Mouse (Mus musculus): ENCODE data around the gene Gm49361.
"Not testable (repeated sequence)": the region's sequence is repeated elsewhere in the genome, so short reads cannot be mapped to it uniquely, and the experiment has no call there.

The Gm49361 gene

DNA sequence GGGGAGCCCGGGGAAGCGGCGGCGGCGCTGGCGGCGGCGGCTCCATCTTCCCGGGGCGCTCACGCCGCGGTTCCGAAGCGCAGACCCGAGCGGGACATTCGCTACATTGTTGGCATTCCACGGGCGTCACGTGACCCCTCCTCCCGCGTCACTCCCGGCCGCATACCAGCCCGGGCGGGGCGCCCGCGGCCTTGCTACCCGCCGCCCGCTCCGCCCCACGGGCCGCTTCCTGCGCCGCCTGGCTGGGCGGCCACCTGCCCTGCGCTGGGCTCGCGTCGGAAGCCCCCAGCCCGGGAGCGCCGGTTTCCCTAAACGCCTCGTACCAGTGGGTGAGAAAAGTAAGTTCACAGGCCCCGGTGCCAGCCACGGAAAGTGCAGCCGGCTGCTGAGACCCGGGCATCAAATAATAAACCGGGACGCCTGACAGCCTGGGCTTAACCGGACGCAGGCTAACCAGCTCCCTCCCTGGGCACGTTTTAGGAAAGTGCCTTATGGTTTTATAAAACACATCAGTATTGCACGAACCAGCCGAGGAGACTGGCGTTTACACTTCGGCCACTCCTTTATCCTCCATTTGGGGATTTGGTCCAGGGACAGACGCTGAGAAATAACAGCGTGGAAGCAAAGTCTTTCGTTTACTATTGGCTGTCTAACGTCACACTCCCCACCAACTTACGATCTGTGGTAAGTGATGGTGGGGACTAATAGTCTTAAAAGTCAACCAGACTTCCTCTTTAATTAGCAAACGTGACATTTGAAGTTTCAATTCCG is at the start of gene Gm49361:
Gene Gm49361, minus strand, starts transcription at position 103 of the 771 bp plus-strand sequence.
- POLR2A ChIA-PET = interaction anchor here in 1 of 4 experiments (0.8 to 1.0 kb wide), 2 partner anchors 62 to 80 kb away, joined by 3 to 4 read pairs; partner anchors contain the start of genes Mrpl57 and Ska3
- CTCF ChIA-PET = no interaction called here

DNA sequence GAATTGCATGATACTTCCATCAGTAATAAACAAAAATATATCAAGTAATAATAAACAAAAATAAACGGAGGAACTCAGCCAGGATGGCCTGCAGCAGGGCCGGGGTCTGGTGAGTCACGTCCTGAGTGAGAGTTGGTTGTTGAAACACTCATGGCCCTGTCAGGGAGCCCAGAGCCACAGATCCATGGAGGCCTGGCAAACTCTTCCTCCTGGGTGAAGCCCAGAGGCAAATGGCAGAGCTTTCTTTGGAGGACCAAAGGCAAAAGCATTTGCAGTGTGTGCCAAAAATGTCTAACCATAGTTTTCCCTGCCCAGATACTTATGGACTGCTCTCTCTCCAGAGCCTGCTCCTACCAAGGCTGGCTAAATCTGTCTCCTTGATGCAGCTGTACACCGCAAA is 45.3 kb upstream of the Gm49361 start:
- CTCF ChIA-PET = no interaction called here
- POLR2A ChIA-PET = no interaction called here

DNA sequence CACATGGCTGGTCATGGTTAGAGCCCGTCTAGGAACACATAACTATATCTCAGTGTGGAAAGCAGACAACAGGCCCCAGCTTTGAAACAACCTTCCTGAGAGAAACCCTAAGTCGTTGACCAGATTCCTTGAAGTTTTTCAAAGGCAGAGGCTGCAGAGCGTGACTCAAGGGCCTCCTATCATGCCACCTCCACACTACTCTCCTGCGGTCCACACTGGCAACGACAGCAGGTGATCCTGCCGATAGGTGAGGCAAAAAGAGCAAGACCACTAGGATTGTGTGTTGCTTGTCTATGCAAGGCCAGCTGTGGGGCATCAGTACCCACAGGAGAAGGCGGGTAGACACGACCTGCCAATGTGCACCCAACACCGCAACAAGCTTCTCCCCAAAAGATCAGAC is 43.9 kb upstream of the Gm49361 start:
- ChIA-PET POLR2A (interaction anchor here in 2 of 4 experiments (0.9 to 1.6 kb wide), 4 partner anchors 9 to 260 kb away, joined by 3 to 4 read pairs (median 4); partner anchors contain the start of gene Sap18 (in 1 of the 2)), CTCF (interaction anchor here in 1 of 4 experiments (0.6 kb wide), 1 partner anchor 58 kb away, joined by 4 read pairs; no protein-coding TSS in a partner anchor)

DNA sequence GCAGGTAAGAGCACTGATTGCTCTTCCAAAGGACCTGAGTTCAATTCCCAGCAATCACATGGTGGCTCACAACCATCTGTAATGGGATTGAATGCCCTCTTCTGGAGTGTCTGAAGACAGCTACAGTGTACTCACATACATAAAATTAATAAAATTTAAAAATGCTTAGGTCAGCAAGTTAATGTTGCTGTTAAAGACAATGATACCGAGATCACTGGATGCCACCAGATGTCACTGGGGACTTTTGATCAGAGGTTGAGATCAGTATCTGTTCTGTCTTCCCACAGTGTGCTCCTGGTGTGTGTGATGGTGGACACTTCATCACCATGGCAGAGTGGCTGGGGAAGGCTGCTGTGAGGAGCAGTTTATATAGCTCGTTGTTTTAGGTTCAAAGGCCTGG is 43.4 kb upstream of the Gm49361 start:
- CTCF ChIA-PET = interaction anchor here in 1 of 4 experiments (0.6 kb wide), 1 partner anchor 59 kb away, joined by 4 read pairs; no protein-coding TSS in a partner anchor
- POLR2A ChIA-PET = interaction anchor here in 3 of 4 experiments (0.6 to 1.6 kb wide), 7 partner anchors 9 to 634 kb away, joined by 3 to 4 read pairs (median 4); partner anchors contain the start of gene Sap18 (in 1 of the 3)

DNA sequence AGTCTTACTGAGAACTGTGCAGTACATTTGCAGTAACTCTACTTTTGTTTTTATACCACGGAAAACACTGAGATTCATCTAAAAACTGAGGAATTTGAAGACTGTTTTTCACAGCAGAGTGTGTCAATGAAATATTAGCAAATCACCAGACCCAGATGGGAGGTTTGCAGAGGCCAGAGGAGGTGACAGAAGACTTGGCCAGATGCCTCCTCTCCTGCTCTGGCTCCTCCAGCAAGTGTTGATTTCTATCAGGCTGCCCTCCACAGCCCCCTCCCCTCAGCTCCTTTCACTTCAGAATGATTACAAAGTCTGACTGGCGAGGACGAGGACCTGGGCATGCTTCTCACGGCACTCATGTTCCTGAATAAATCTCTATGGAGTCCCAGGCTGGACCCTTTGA is 41.5 kb upstream of the Gm49361 start:
- ChIA-PET POLR2A (interaction anchor here in 3 of 4 experiments (0.6 to 1.1 kb wide), 4 partner anchors 11 to 212 kb away, joined by 3 to 4 read pairs (median 4); partner anchors contain the start of gene Sap18 (in 1 of the 3)), CTCF (no interaction called here)

DNA sequence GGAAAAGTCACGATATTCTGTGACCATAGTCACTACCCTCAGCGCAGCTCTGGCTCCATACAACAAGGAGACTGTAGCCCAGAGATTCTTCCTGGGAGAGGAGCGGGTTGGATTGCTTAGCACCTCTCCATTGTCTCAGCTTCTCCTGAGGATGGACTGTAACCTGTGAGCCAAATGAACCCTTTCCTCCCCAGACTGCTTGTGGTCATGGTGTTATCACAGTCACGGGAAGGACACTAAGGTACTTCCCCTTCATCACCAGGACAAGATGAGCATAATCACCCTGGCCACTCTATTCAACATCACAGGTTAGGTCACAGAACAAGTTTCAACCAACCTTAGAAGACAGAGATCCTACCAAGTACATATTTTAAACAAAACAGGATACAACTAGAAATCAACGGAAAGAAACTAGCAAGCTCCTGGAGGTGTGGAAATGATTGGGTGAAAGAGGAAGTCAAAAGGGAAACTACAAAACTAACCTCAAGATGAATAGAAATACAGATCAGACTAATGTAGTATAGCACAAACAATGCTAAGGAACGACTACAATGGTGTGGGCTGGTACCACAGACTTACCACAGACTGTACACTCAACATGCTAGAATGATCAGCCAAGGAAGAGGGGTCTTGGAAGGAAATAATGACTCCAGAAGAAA is 26.4 kb upstream of the Gm49361 start:
- ChIA-PET CTCF (no interaction called here), POLR2A (interaction anchor here in 2 of 4 experiments (0.5 to 1.2 kb wide), 3 partner anchors 13 to 1610 kb away, joined by 3 to 10 read pairs (median 4); no protein-coding TSS in a partner anchor)

DNA sequence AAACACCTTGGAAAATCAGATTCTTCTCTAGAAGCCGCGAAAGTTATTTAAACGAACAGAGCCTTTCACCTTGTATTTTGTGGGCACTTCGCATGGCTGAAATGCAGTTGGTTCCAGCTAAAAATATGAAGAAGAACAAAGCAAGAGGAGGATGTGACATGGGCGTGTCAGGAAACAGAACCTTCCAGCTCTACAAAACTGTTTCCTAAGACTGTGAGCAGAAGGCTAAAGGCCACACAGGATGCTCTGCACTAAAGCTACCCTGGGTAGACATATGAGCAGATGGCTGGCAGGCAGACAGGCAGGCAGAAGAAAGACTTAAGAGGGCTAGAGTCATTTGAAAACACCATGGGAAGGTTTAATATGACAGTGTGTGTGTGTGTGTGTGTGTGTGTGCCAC is 23.2 kb upstream of the Gm49361 start:
- CTCF ChIA-PET = no interaction called here
- POLR2A ChIA-PET = interaction anchor here in 1 of 4 experiments (1.0 kb wide), 1 partner anchor 10 kb away, joined by 3 read pairs; no protein-coding TSS in a partner anchor

DNA sequence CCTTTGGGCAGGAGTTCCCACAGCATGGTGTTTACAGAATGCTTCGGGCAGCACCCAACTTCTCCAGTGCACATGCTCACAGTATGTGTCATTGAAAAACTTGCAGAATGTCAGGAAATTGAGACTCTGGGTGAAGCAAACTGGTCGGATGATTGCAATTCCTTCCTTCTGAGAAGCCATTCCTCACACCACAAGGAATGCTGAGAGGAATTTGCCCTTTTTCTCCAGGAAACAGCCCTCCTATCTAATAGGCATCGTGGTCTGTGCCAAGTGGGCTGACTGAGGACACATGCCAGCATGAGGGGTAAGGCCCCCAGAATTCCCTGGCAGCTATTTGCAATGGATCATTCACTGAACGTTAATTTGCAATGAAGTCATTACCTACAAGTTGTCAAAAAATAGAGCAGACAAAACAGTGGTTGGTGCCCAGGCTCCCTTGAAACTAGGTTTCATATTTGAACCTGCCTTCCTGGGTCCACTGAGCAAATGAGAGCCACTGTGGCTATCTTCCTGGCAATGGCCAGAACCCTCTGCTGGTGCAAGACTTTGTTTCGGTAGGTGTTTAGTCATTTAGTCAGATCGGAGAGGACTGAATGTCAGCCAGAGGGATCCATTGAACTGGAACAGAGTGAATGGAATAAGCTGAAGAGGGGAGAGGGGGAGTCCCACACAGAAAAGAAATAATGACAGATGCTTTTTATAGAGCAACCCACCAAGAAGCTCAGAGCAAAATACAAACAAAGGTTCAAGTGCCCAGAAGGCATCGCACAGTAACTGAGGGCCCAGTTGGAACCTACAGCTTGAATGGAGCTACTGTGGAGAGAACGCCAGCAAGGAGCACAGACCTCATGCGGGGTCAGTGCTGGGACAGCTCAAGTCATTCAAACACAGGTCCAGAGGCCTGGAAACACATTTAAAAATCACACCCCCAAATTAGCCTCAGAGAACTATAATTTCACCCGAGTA is 14.8 kb upstream of the Gm49361 start:
- ChIA-PET POLR2A (no interaction called here), CTCF (interaction anchor here in 1 of 4 experiments (0.6 kb wide), 1 partner anchor 1378 kb away, joined by 3 read pairs; no protein-coding TSS in a partner anchor)

DNA sequence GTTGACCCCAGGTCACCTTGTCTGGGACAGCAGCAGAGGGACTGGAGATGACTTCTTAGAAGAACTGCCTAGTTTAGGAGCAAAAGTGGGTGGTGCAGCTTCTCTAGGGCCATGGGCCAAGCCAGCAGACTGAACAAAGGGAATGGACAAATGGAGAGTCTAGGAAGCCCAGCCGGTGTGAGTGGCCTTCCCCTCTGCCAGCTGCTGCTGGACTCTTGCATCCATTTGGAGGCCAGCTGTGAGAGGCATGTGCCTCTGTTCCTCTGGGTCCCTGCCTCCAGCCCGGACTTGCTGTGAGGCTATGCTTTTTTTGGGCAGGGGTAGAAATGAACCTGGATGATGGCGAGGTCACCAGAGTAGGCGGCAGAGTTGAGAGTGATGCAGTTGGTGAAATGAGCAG is 12.3 kb upstream of the Gm49361 start, which contains the start of gene Lats2:
Gene Lats2, minus strand, starts transcription at position 152 of the 400 bp plus-strand sequence.
- POLR2A ChIA-PET = no interaction called here
- CTCF ChIA-PET = no interaction called here

DNA sequence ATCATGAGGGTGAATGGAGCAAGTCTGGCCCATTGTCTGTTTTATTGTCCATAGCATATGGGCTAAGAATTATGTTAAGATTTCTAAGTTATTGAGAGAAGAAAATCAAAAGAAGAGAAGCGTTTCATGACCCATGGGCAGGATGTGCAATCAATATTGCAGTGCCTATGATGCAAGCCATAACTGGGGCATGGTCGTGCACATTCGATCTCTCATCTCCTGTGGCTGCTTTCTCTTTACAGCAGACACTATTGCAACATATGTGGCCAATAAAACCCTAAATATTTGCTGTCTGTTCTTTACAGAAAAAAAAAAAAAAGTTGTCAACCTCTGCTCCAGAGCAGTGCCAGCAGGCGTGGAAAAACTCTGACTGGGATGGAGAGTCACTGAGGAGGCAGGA is 10.2 kb upstream of the Gm49361 start:
- CTCF ChIA-PET = no interaction called here
- POLR2A ChIA-PET = interaction anchor here in 1 of 4 experiments (1.4 kb wide), 1 partner anchor 11 kb away, joined by 3 read pairs; no protein-coding TSS in a partner anchor

DNA sequence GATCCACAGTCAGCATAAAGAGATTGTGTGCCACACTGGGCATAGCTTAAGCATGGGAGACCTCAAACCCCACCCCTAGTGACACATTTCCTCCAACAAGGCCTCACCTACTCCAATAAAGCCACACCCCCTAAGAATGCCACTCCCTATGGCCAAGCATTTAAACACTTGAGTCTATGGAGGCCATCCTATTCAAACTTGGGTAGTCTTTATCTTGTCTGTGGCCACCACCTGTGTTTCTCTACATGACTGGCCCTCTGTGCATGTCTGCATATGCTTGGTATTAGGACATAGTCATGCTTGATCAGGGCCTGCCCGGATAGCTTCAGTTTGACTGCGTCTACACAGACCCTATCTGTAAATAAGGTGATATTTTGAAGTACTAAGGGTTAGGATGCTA is 9.8 kb upstream of the Gm49361 start:
- ChIA-PET CTCF (interaction anchor here in 1 of 4 experiments (0.6 kb wide), 1 partner anchor 171 kb away, joined by 5 read pairs; no protein-coding TSS in a partner anchor), POLR2A (interaction anchor here in 1 of 4 experiments (1.4 kb wide), 1 partner anchor 11 kb away, joined by 3 read pairs; no protein-coding TSS in a partner anchor)

DNA sequence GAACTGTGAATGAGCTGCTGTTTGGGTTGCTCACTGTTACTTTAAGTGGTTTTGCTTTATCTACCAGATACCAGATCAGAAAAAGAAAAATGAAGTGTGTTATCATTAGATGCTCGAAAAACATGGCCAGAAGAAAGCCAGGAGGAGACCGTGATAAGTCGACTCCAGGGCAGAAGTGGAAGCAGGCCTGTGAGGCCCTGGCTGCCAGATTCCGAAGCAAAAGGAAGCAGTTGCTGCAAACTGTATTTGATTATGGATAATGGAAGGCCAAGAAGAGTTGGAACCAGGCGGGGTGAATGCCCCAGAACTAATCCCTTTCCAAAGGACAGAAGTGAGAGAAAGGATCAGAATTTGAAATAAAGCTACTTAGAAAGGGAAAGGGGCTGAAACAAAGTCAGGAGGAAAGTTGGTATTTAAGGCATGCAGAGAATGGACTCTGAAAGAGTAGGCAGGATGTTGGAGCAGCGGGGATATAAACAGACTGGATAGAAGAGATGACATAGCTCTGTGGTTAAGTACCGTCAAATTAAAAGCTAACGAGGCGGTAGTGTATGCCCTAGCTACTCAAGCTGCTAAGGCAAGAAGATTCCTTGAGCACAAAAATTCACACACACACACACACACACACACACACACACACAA is 7.6 kb upstream of the Gm49361 start:
- POLR2A ChIA-PET = interaction anchor here in 3 of 4 experiments (0.7 to 1.3 kb wide), 6 partner anchors 21 to 137 kb away, joined by 3 to 5 read pairs (median 3); partner anchors contain the start of genes Xpo4 (in 1 of the 3) and Zdhhc20 (in 1 of the 3)
- CTCF ChIA-PET = interaction anchor here in 2 of 4 experiments (0.5 to 0.6 kb wide), 2 partner anchors 1388 to 1451 kb away, joined by 3 to 5 read pairs; no protein-coding TSS in a partner anchor

DNA sequence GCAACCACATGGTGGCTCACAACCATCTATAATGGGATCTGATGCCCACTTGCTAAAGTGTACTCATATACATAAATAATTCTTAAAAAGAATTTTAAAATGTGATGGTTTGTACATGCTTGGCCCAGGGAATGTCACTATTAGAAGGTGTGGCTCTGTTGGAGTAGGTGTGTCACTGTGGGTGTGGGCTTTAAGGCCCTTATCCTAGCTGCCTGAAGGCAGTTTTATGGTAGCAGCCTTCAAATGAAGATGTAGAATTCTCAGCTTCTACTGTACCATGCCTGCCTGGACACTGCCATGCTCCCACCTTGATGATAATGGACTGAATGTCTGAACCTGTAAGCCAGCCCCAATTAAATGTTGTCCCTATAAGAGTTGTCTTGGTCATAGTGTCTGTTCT is 5.1 kb upstream of the Gm49361 start:
- CTCF ChIA-PET = interaction anchor here in 1 of 4 experiments (0.7 kb wide), 1 partner anchor 110 kb away, joined by 18 read pairs; no protein-coding TSS in a partner anchor
- POLR2A ChIA-PET = not testable (repeated sequence)

DNA sequence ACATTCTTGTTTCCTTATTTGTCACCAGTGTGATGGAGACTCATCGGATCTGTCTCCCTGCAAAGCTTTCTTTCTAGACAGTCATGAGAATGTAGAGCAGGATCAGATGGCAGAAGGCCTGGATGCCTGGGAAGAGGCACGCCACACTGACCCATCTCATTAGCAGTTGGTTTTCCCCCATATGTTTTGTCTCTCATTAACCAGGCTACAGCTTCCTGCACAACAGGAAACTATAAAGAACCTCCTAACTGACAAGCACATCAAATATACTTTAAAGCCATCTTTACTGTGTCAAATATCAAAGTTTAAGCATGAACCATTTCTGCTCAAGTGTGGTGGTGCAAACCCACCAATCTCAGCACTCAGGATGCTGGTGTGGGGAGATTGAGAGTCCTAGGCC is 3.6 kb upstream of the Gm49361 start:
- POLR2A ChIA-PET = interaction anchor here in 2 of 4 experiments (0.6 to 1.4 kb wide), 5 partner anchors 13 to 48 kb away, joined by 3 to 5 read pairs (median 3); partner anchors contain the start of gene Sap18 (in 1 of the 2)

DNA sequence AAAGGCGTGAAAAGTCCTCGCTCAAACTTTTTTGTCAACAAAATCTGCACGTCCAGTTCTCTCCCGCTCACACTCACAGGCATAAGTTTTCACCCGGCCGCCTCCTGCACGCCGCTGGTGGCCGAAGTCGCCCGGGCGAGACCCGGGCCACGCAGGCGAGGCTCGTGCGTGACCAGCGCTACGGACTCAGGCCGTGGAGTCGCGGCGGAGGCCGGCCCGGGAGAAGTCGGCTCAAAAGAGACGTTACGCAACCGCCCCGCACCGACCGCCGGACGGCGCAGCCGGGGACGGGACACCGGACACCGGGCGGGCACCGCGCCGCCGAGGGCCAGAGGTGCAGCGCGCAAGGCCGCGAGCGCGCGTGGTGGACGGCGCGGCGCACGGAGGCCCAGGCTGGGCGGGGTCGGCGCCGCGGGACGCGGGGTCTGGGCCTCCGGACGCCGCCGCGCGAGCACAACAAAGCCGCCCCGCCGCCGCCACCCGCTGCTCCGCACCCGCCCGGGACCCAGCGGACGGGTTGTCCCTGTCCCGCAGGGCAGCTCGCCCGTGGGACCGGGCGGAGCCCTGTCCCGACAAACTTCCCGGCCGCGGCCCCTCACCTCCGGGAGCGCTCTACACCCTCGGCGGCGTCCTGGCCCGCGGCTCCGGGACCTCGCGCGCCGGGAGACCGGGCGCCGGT is 473 bp downstream of the Gm49361 start:
- ChIA-PET CTCF (interaction anchor here in 1 of 4 experiments (1.3 kb wide), 1 partner anchor 19 kb away, joined by 5 read pairs; no protein-coding TSS in a partner anchor), POLR2A (interaction anchor here in 2 of 4 experiments (0.8 to 1.6 kb wide), 4 partner anchors 12 to 80 kb away, joined by 3 to 7 read pairs (median 6); partner anchors contain the start of genes Mrpl57 (in 1 of the 2), Sap18 (in 1 of the 2) and Ska3 (in 1 of the 2))

More for the DNA sequence above, 3.6 kb upstream of the Gm49361 start:
- CTCF ChIA-PET = interaction anchor here in 2 of 4 experiments (0.6 to 1.1 kb wide), 2 partner anchors 23 to 854 kb away, joined by 3 read pairs; no protein-coding TSS in a partner anchor

DNA sequence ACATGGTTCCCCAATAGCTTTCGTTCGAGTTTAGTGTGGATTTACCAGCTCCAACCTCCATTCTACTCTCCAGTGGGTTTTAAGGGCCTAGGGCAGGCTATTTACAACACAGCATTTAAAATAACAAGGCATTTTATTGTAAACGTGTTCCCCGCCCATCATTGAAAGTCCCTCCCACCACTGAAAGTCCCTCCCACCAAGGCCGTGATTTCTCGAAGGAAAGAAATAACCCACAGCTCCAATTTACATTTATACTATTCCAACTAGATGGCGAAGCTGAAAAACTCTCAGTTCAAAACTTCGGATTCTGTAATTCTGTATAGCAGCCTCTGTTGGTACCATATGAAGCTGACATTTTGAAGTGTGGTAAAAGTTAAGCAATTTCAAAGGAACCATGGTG is 1.4 kb downstream of the Gm49361 start:
- POLR2A ChIA-PET = interaction anchor here (0.6 to 2.0 kb wide), 15 partner anchors 9 to 145 kb away, joined by 3 to 23 read pairs (median 4); partner anchors contain the start of genes Sap18 (in 1 of the 4) and Zdhhc20 (in 1 of the 4)

More for the DNA sequence above, 1.4 kb downstream of the Gm49361 start:
- CTCF ChIA-PET = interaction anchor here in 3 of 4 experiments (0.7 to 1.3 kb wide), 3 partner anchors 18 to 19 kb away, joined by 4 to 5 read pairs (median 4); no protein-coding TSS in a partner anchor
